Mouse (Mus musculus) urinary bladder, postnatal 36 days (tissue): ENCODE measurements at regions not wholly inside any gene's neighbourhood (a gene's known extent, or its start where the extent isn't known, plus 50 kb on each side); places are given as distances from the start of the nearest gene placed in this dataset.

Experiments used
- DNase-seq, 2 experiments: peaks; one replicate each; pipeline ENCODE4 v3.0.0; 2022; ENCODE audit warnings: low spot score in 2 of 2, mixed read lengths in 1 of 2

- no peak for DNase-seq
These were observed 218.8 kb upstream of the Tbc1d5 start for GRCm38 (mm10) chr17:51397973-51398372.

- DNase-seq: no peak
These were observed 214.6 kb upstream of the Tbc1d5 start for GRCm38 (mm10) chr17:51393771-51394221.

- no peak for DNase-seq
These were observed 212.7 kb upstream of the Tbc1d5 start for GRCm38 (mm10) chr17:51391871-51392270.

- no peak for DNase-seq
These were observed 203.4 kb upstream of the Tbc1d5 start for GRCm38 (mm10) chr17:51382552-51382951.

- DNase-seq: no peak
These were observed 192.9 kb upstream of the Tbc1d5 start for GRCm38 (mm10) chr17:51371937-51372479.

- DNase-seq: no peak
These were observed 191.8 kb upstream of the Tbc1d5 start for GRCm38 (mm10) chr17:51370990-51371389.

GRCm38 (mm10) chr17:51370085-51370484, 190.9 kb upstream of the Tbc1d5 start:
- DNase-seq: no peak

- no peak for DNase-seq
These were observed 183.6 kb upstream of the Tbc1d5 start for GRCm38 (mm10) chr17:51362801-51363200.

GRCm38 (mm10) chr17:51362271-51362670, 183.1 kb upstream of the Tbc1d5 start:
- DNase-seq: no peak

- DNase-seq: no peak
These were observed 179.2 kb upstream of the Tbc1d5 start for GRCm38 (mm10) chr17:51358362-51358739.

- DNase-seq: no peak
These were observed 178.7 kb upstream of the Tbc1d5 start for GRCm38 (mm10) chr17:51357690-51358361.

GRCm38 (mm10) chr17:51356447-51356846, 177.3 kb upstream of the Tbc1d5 start:
- no peak for DNase-seq

GRCm38 (mm10) chr17:51321868-51322267, 142.7 kb upstream of the Tbc1d5 start:
- DNase-seq: no peak

- DNase-seq: no peak
These were observed 141.9 kb upstream of the Tbc1d5 start for GRCm38 (mm10) chr17:51321025-51321424.

GRCm38 (mm10) chr17:51304964-51305363, 125.8 kb upstream of the Tbc1d5 start:
- peak; percentile 26 to 28 for DNase-seq

GRCm38 (mm10) chr17:51290741-51291140, 111.6 kb upstream of the Tbc1d5 start:
- DNase-seq: no peak

- peak; percentile 5 to 26 for DNase-seq
These were observed 109.6 kb upstream of the Tbc1d5 start for GRCm38 (mm10) chr17:51288751-51289150.

- no peak for DNase-seq
These were observed 108.7 kb upstream of the Tbc1d5 start for GRCm38 (mm10) chr17:51287878-51288277.

- no peak for DNase-seq
These were observed 106.2 kb upstream of the Tbc1d5 start for GRCm38 (mm10) chr17:51285362-51285761.

GRCm38 (mm10) chr17:51278771-51279170, 99.6 kb upstream of the Tbc1d5 start:
- no peak for DNase-seq

- no peak for DNase-seq
These were observed 98.9 kb upstream of the Tbc1d5 start for GRCm38 (mm10) chr17:51278094-51278493.

GRCm38 (mm10) chr17:51277161-51277560, 98.0 kb upstream of the Tbc1d5 start:
- DNase-seq: no peak

GRCm38 (mm10) chr17:51272025-51272424, 92.9 kb upstream of the Tbc1d5 start:
- no peak for DNase-seq

GRCm38 (mm10) chr17:51262946-51263345, 83.8 kb upstream of the Tbc1d5 start:
- no peak for DNase-seq
